Mouse (Mus musculus) testis, adult 2 months (tissue): ENCODE data around the gene Cltb. TPM values are rescaled to one million over a fixed set of nuclear protein-coding genes. Genes with fewer than 3 reads are reported as not detected.

ENCODE experiments used
- H3K27ac ChIP-seq: fragments of 200-500 bp; 2 replicates; pipeline ENCODE4 v1.5.1; 2012; ENCODE audit warnings: low read depth, low read length; ENCODE audit not compliant: control insufficient read depth, insufficient read depth
- H3K27me3 ChIP-seq: fragments of 200-500 bp; 2 replicates; pipeline ENCODE4 v1.6.1; 2012; ENCODE audit warnings: mild to moderate bottlenecking, low read length, moderate library complexity; ENCODE audit not compliant: control insufficient read depth, insufficient read depth
- H3K36me3 ChIP-seq: fragments of 200-500 bp; 2 replicates; pipeline ENCODE4 v1.6.1; 2012; ENCODE audit warnings: mild to moderate bottlenecking, low read length; ENCODE audit not compliant: control insufficient read depth, insufficient read depth
- H3K4me1 ChIP-seq: fragments of 200-500 bp; 2 replicates; pipeline ENCODE4 v1.6.1; 2012; ENCODE audit warnings: low read length; ENCODE audit not compliant: control insufficient read depth, insufficient read depth
- H3K4me3 ChIP-seq: fragments of 200-500 bp; 2 replicates; pipeline ENCODE4 v1.5.1; 2012; ENCODE audit warnings: low read depth, mild to moderate bottlenecking, low read length, moderate library complexity, mixed read lengths; ENCODE audit not compliant: control insufficient read depth
- CTCF ChIP-seq: fragments of 200-500 bp; IDR thresholded peaks from 2 replicates; pipeline ENCODE4 v1.5.1; 2012; ENCODE audit warnings: low read depth, mild to moderate bottlenecking, inconsistent platforms, low read length, moderate library complexity; ENCODE audit not compliant: control insufficient read depth, insufficient read depth, insufficient replicate concordance
- POLR2A ChIP-seq: fragments of 200-500 bp; IDR thresholded peaks from 2 replicates; pipeline ENCODE4 v1.6.1; 2012; ENCODE audit warnings: low read depth, mild to moderate bottlenecking, inconsistent platforms, low read length, moderate library complexity; ENCODE audit not compliant: control insufficient read depth
- polyA plus RNA-seq: library from polyadenylated mRNA; depleted of rRNA; stranded (reverse); fragments of >200 nt; gene quantifications from 2 replicates; pipeline ENCODE4 v1.2.3, GENCODE M21; 2012; rRNA removed

Cltb gene
- polyA plus RNA-seq, 1 experiment = 12.7 TPM

- H3K4me3 ChIP-seq = no peak overlapping the region
- no peak overlapping the region for H3K27ac ChIP-seq
- TF ChIP-seq CTCF (no peak), POLR2A (no peak)
- H3K36me3 ChIP-seq = peaks cover 7% of the 10 kb centered on the region
- H3K4me1 ChIP-seq = peaks cover 3% of the 10 kb centered on the region
- H3K27me3 ChIP-seq = no peaks in the 10 kb centered on the region
Measured at GRCm38 (mm10) chr13:54560608-54561007, 50.5 kb downstream of the Cltb start.

GRCm38 (mm10) chr13:54559656-54560055, 51.5 kb downstream of the Cltb start:
- TF ChIP-seq POLR2A (no peak), CTCF (no peak)
- no peaks in the 10 kb centered on the region for H3K4me1 ChIP-seq
- peaks cover 7% of the 10 kb centered on the region for H3K36me3 ChIP-seq
- H3K27ac ChIP-seq = no peak overlapping the region
- no peak overlapping the region for H3K4me3 ChIP-seq
- no peaks in the 10 kb centered on the region for H3K27me3 ChIP-seq

GRCm38 (mm10) chr13:54557652-54558051, 53.5 kb downstream of the Cltb start:
- H3K36me3 ChIP-seq = peaks cover 5% of the 10 kb centered on the region
- H3K27me3 ChIP-seq = no peaks in the 10 kb centered on the region
- H3K4me1 ChIP-seq = no peaks in the 10 kb centered on the region
- H3K4me3 ChIP-seq = no peak overlapping the region
- TF ChIP-seq CTCF (no peak), POLR2A (no peak)
- no peak overlapping the region for H3K27ac ChIP-seq

- H3K27ac ChIP-seq = no peak overlapping the region
- H3K4me3 ChIP-seq = no peak overlapping the region
- peaks cover 5% of the 10 kb centered on the region for H3K36me3 ChIP-seq
- TF ChIP-seq POLR2A = no peak
- TF ChIP-seq CTCF = no peak
- H3K4me1 ChIP-seq = no peaks in the 10 kb centered on the region
- no peaks in the 10 kb centered on the region for H3K27me3 ChIP-seq
Measured at GRCm38 (mm10) chr13:54556796-54557195, 54.3 kb downstream of the Cltb start.

GRCm38 (mm10) chr13:54556176-54556575, 55.0 kb downstream of the Cltb start:
- TF ChIP-seq CTCF (no peak), POLR2A (no peak)
- Histone ChIP-seq H3K4me1 (no peaks in the 10 kb centered on the region), H3K4me3 (no peak overlapping the region), H3K27ac (no peak overlapping the region), H3K27me3 (no peaks in the 10 kb centered on the region), H3K36me3 (peaks cover 5% of the 10 kb centered on the region)

GRCm38 (mm10) chr13:54548036-54548435, 63.1 kb downstream of the Cltb start:
- no peak for TF ChIP-seq POLR2A
- TF ChIP-seq CTCF = no peak
- no peaks in the 10 kb centered on the region for H3K27me3 ChIP-seq
- no peak overlapping the region for H3K27ac ChIP-seq
- no peaks in the 10 kb centered on the region for H3K4me1 ChIP-seq
- peaks cover 1% of the 10 kb centered on the region; the same call in 1 of the 2 replicates for H3K36me3 ChIP-seq
- H3K4me3 ChIP-seq = no peak overlapping the region

Other genes starting within 250 kb of the Cltb start
- 0.23 and 0.31 TPM in 2 replicates for gene Cplx2, start 240.0 kb downstream of the Cltb start, polyA plus RNA-seq
- 14.0 and 15.7 TPM in 2 replicates for gene Thoc3, start 142.5 kb downstream of the Cltb start, polyA plus RNA-seq
- gene Simc1, start 107.6 kb downstream of the Cltb start, polyA plus RNA-seq = 22.5 and 23.3 TPM in 2 replicates
- gene 4833439L19Rik, start 45.9 kb downstream of the Cltb start, polyA plus RNA-seq = 59.8 and 60.8 TPM in 2 replicates
- gene Arl10, start 36.3 kb downstream of the Cltb start, polyA plus RNA-seq = 1.8 and 2.3 TPM in 2 replicates
- 8.2 and 10.7 TPM in 2 replicates for gene Nop16, start 21.3 kb downstream of the Cltb start, polyA plus RNA-seq
- gene Higd2a, start 21.1 kb downstream of the Cltb start, polyA plus RNA-seq = 87.3 and 112 TPM in 2 replicates
- 23.6 and 31.8 TPM in 2 replicates for gene Faf2, start 10.4 kb upstream of the Cltb start, polyA plus RNA-seq
- gene Rnf44, start 82.6 kb upstream of the Cltb start, polyA plus RNA-seq = 418 and 439 TPM in 2 replicates
- 1.1 and 1.5 TPM in 2 replicates for gene Cdhr2, start 90.1 kb upstream of the Cltb start, polyA plus RNA-seq
- gene Gprin1, start 138.5 kb upstream of the Cltb start, polyA plus RNA-seq = 0.02 and 0.06 TPM in 2 replicates
- 1.2 and 2.0 TPM in 2 replicates for gene Sncb, start 155.3 kb upstream of the Cltb start, polyA plus RNA-seq
- 0.43 and 0.51 TPM in 2 replicates for gene Eif4e1b, start 172.7 kb upstream of the Cltb start, polyA plus RNA-seq
- gene Tspan17, start 178.0 kb upstream of the Cltb start, polyA plus RNA-seq = 12.4 and 14.3 TPM in 2 replicates